Mouse (Mus musculus) urinary bladder, postnatal 14 days (tissue): Measurements from ENCODE around the gene Map3k14.

Experiments used
- DNase-seq: peaks from one replicate; pipeline ENCODE4 v3.0.0; 2021; ENCODE audit warnings: low spot score

The Map3k14 gene

DNA sequence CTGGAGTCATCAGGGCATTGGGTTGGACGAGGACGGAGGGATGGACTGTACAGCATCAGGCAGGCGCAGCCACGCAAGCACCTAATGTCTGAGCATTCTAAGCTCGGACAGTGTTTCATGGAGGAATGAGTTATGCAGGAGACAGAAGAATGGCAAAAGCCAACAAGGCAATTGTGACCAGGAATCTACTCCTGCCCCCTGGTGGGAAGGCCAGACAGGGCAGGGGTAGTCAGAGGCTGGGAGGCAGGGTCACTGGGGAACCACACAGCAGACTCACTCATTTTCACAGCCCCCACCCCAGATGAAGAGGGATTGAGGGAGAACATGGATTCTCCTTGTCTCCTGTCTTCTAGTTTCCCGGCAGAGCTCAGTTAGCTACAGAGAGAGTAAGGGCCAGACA lies 4.7 kb upstream of the Map3k14 start:
- DNase-seq = no peak

DNA sequence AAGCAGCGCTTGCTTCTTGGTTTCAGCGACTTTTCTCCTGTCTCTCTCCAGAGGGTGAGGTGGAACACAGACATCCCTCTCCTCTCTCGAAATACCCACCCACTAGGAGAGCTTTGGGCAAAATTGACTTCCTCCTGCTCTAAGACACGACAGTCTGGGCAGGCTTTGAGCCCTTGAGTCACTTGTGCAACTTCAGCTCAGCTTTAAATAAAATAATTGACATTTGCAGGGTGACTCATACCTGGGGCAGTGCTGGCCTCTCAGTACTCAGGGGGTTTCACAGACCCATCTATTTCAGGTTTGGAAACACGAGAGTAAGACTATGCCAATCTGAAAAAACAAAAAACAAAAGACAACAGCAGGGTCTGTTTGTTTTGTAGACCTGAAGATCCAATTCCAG lies 2.2 kb upstream of the Map3k14 start:
- no peak for DNase-seq

DNA sequence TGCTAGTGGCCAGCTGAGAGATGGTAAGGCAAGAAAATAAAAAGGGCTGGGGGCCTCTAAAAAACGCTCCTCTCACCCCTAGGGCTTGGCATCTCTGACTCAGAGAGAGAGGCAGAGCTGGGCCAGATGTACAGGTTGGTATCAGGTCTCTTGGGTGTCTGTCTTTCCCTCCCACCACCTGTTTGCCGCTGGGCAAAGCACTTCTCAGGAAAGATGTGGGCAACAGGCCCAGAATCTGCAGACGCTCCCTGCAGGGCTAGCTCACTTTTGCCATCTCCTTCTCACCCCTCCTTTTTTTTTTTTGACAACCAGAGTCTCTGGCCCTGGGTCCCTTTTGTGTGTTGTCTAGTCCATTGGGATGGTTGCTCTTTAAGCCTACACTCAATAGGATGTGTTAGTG lies 1.6 kb upstream of the Map3k14 start:
- DNase-seq = no peak

DNA sequence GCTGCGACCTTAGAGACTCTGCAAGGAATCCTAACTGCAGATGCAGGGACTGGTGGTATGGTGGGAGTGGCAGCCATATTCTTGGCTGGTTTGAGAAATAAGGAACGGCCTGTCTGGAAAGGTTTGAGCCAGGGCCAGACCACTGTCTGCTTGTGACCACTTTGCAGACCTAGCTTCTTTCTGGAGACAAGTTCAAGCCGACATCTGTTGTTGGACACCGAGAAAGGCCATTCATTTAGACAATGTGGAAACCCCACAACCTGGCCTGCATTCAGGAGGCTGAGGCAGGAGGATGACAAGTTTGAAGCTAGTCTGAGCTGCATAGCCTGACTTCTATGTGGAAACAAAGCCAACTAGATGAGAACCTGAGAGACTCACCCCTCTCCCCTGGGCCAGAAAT lies 1.1 kb upstream of the Map3k14 start:
- no peak for DNase-seq

DNA sequence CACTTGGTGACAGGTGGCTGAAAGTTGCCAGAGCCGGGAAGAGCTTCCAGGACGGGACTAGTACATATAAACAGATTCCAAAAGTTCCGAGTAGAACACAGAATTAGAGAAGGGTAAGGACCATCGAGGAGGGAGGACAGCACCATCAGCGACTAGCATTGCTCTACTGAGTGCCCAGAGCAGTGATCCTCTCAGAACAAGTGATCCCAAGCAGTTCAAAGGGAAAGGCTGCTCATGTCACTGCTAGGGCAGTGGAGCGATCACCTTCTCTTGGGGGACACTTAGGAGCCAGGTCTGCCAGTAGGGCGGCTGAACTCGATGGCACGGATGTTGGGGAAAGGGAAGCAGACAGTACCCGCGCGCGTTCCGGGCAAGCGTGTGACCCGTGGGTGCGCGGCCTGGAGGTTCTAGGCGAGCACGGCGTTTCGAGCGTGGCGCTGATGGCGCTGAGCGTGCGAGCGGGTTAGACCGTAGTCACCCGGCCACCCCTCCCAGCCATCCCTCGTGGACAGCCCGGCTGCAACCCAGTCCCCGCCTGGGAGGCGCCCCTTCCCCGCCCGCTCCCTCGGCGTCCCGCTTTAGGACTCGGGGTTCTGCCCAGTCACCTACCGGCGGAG lies 435 bp downstream of the Map3k14 start:
- no peak for DNase-seq

DNA sequence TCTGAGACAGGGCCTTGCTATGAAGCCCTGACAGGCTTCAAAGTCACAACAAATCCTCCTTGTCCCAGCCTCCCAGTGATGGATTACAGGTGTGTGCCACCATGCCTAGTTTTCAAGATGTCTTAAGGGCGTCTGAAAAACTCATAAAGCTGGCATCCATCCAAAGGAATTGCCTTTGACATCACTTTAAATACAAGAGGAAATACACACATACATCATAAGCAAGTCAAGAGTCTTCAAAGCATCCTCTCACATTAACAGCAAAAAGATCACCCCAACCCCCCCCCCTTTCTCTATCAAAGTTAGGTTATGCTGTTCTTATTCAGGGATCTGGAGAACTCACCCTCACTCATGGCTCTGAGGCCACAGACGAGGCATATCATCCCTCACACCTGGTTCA lies 1.4 kb downstream of the Map3k14 start:
- DNase-seq = no peak

DNA sequence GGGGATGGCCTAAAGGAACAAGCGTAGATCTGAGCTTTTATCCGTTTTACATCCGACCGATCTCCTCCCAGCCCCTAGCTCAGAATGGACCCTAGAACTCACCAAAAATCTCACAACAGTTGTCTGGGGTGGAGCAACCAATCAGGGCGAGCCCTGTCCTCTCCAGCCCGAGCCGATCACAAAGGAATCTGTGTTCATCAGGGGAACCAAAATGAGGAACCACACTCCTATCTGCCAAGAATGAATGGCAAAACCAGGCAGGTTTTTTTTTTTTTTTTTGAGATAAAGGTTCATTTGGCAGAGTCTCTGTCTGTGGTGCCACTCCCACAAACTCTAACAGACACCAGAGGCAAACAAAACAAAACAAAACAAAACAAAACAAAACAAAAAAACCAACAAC lies 2.1 kb downstream of the Map3k14 start:
- no peak for DNase-seq

DNA sequence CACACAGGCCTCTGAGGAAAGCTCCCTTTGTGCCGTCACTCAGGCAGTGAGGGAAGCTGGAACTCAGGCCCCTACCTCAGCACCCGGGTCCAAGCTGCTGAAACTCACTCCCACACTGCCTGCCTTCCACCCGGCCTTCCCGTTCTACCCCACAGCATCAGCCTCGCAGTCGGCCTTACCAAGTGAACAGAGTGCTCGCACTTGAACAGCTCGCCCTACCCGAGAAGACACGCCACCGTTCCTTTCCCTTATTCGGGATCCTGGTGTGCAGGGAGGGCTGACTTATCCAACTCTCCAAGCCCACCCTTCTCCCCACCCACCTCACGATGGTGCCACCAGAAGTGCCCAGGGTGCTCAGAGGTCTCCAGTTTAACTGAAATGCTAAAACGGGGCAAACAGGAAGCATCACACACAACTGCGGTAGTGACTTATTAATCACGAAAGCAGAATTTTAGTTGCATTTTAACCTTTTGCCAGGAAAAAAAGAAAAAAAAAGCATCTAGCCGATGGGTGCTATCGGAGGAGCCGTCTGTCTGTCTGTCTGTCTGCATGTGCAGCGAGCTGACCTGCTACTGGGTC lies 2.8 kb downstream of the Map3k14 start:
- DNase-seq = no peak

DNA sequence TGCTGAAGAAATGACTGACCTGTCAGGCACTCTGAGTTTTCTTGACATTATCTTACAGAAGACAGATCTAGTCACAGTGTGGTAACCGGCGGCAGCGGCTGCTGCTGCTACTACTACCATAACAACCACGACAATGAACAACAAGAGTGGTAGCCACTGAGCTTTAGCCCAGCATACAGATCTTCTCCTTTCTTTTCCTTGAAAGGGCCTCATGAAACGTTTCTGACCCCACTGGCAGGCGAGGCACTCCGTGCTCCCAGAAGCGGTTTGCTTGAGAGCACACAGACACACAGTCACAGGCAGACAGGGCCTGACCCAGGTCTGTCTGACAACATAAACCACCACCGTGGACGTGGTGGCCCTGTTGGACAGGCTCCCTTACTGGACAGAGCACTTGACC lies 3.7 kb downstream of the Map3k14 start:
- no peak for DNase-seq

DNA sequence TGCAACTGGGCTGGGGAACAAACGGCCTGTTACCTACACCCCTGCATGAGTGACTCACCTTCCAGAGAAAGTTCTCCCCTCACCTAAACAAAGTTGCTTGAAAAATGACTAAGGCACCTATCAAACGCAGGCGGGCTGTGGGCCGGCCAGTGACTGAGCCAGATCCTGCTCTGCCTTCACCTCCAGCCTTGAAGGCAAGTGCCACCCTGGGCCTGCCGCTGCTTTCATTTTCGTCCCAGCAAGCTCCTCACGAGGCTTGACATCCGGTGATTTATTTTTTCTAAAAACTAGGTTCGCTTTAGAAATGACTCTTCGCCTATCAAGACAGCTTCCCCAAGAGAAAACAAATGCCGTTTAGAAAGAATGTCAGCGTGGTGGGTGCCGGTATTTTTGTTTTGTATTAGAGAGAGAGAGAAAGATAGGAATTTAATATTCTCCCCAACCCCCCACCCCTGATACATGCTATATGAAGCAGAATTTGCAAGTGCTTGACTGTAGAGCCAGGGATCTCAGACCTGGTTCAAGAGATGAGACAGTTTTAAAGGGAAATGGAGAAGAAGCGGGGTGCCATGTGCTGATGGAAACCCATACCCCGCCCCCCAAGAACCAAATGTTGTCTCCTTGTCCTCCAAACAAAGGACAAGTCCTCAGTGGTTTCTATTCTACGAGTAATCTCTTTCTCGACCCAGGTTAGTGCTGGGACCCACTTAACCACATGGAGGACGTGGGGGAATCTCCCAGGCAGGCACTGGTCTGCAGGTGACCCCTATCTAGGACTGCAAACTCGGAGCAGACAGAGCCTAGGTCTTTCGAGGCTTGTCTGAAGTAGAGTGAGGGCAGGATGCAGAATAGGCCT lies 4.6 kb downstream of the Map3k14 start:
- peak; percentile 64 for DNase-seq

DNA sequence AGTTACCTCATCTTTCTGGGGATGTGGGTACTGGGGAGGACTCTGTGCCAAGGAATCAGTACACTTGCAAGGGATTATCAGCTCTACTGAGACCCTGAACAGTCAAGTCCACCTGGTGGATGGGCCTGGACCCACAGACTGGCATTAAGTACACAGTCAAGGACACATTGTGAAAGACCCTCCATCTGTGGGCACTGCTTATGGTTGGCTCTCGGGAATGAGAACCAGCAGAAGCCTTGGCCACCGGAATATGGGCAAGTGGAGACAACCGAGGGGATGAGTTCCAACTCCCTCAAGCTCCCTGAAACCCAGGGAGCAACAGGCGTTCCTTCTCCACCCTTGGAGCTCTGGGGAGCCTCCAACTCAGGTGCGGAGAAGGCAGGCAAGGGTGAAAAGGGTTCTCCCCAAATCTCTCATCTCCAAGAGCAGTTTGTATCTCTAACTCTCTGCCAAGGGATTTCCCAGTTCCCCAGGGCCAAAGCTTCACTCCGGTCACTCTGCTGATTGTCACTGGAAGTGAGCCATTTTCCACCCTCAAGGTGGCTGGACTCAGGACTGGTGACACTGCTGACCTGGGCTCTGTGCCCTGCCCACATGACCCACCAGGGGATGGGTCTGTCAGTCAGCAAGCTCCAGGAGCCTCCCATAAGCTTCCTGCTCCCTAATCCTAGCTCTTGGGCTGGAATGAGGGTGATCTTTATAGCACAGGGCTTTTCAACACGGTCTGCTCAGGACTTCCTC lies 5.4 kb downstream of the Map3k14 start:
- no peak for DNase-seq

DNA sequence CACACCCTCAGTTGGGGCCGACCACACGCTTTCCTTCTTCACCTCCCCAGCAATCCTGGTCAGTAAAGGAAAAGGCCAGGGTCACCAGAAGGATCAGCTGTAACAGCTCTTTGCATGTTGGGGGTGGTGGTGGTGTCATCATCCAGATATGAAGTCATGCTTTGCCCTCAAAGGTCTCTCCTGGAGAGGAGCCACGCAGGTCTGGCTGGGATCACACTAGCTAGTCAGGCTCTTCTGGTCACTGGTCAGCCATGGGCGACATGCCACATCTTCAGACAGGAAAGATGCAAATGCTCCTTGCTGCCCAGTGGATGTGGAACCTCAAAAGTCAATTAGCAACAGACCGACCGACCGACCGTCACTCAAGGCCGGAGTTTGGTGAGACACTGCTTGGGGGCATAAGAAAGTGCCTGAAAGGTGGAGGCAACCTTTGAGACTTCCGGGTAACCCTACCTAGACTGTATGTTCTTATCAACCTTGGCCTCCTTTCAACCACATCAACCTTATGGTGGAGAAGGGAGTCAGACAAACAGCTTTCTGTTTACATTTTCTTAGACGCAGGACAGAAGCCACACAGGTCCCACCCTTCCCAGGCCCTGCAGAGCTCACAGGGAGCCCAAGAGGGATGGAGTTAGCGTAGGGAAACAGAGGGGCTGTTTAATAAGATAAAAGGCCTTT lies 6.6 kb downstream of the Map3k14 start:
- DNase-seq = no peak

DNA sequence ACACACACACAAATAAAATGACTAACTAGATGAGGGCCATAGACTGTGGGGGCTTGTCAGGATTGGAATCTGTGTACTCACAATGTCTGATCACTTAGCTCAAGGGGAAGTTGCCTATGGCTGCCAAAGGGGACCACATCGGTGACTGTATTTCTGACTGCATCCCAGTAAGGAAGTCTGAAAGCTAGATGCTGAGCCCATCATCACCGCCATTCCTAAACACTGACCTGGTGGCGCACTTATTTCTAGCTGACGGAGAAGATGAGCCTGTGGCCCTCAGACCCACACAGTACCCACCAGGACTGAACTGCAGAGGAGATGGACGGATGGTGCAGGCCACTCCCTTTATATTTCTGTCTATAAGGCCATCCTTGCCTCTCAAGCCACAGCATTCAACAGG lies 7.2 kb downstream of the Map3k14 start:
- DNase-seq = no peak

DNA sequence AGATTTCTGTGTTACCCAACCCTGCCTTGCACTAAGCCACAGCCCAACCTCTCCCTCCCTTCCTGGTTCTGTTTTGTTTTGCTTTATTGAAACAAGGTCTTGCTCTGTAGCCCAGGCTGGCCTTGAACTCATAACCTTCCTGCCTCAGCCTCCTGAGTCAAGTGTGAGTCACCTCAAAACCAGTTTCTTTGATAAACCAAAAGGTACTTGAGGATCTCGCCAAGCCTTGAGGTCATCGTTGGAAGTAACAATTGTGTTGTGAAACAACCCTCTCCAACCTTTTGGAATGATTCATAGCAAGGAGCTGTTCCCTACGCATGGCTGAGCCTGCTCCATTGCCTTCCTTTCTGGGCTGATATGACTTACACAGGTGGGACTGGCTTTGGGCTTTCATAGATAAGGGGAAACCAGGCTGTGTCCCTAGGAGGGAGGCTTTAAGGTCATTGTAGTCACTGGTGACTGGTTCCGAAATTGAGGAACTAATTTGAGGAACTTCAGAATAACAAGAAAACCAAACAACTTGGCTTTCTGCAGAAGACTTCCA lies 9.3 kb downstream of the Map3k14 start:
- DNase-seq = no peak

DNA sequence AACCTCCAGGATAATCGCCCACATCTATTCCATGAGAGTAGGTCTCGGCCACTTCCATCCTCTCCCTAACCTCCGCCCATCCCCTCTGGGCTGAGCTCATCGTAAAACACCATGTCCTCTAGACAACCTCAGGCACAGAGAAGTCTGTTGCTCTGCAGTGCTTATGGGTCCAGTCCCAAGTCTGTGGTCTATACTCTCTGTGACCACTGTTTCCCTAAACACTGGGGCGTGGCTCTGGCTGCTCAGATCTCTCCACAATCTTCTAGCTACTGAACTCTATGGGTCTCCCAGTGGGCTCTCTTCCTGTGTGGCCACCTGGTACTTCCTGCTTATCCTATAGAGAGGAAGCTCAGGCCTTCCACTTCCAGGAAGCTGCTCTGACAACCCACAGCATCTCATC lies 13.7 kb downstream of the Map3k14 start:
- no peak for DNase-seq

DNA sequence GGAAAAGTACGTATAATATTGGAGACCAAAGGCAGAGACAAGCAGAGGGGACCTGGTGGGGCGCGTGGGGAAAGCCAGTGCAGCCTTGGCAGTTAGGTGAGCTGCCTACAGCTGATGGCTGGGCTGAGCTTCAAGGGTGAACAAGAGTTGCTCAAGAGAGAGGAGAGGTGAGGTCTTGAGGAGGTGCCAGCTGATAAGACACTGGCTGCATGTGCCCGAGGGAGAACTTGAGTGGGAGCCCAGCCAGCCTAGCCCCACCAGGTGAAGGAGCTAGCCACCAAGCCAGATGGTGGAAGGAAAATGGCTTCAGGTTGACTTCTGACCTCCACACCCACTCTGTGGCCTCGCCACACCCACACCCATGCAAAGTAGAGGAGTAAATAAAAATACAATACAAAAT lies 14.9 kb downstream of the Map3k14 start:
- DNase-seq = no peak

DNA sequence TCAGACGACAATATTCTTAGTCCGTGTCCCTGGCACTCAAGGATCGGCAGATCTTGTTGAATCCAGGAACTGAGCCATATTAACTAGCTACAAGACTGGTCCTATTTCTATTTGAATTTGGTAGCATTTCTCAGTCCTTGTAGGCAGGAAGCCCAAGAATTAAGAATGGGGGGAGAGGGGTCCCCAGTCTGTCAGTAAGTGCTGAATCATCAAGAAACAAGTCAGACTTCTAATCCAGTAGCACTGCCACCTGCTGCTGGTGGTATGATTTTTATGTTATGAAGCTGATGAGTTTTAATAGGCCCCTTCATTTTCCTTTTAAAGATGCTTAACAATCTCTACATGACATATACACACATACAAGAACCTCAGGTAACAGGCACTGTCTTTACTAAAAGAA lies 16.9 kb downstream of the Map3k14 start:
- no peak for DNase-seq

DNA sequence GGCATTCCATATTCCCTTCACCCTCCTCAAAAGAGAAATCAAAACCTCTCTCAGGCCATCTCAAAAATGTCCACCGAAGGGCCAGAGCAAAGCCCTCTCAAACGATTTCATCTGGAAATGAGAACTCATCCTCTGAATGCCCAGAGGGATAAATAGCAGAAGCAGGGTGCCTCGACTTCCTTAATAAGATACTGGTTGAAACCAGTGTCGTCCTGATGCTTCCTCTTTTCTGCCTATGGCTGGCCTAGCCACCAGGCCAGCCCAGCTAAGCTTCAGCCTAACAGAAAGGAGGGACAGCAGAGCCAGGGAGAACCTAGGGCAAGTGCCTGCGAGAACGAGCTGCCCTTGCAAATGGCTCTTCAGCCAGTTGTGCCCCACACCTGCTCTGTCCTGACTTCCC lies 17.8 kb downstream of the Map3k14 start:
- no peak for DNase-seq

DNA sequence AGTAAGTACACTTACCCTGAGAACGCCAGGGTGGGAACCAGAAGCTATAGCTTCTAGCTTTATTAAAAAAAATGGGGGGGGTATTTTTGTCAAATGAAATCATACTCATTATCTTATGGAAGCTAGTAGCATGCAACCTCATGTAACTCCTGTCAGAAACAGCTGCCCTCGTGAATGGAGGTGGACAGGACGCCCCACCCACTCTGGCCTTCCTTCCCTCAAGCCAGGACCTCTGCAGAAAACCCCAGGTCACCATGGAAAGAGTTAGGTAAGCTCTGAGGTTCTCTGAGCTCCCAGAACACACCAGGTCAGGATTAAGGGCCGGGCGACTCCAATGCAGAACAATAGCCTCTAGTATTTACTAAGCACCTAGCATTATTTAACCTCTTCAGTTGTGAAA lies 18.4 kb downstream of the Map3k14 start:
- no peak for DNase-seq

DNA sequence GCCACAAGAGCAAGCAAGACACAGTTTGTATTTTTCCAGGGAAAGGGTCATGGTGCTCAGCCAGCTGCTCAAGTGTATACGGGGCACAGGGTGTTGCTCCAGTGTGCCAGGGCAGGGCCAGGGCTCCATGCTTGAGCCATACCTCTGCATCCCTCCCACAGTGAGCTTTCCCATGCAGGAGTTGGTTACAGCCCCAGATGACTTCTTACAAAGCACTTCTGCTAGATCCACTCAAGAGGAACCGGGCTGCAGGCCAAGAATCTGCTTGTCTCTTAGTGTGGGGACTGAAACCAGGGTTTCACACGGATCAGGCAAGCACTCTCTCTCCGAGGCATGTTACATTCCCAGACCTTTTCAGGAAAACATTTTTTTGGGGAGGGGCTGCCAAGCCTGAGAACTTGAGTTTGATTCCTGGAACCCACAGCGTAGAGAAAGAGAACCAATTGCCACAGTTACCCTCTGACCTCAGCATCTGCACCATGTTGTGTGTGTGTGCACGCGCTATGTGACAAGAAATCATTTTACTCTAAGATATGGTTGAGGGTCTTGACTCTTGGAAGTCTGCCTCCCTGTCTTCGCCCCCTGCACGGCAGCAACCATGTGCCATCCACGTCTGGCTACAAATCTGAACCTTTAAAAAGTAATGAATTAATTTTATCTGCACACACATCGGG lies 19.6 kb downstream of the Map3k14 start:
- DNase-seq = peak; percentile 80

DNA sequence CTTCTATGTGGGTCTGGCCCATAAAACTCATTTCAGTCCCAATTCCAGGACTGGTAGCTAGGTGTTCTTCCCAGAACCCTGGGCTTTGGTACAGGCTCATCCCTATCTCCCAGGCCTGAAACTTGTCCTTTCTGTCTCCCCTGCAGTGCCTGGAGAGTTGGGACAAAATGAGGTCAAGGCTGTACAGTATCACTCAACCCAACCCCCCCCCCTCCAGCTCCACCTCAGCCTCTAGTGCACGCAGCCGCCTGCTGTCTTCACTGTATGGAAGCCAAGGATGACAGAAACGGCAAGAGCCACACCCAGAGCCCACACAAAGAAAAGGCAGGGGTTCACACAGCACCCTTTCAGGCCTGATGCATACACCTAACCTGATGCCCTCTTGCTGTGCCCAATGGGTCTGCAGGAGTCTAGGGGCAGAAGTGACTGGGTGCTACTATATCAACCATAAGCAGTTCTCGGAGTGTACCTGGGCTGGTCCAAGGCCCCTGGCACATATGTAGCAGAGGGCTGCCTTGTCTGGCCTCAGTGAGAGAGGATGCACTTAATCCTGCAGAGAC lies 20.5 kb downstream of the Map3k14 start:
- DNase-seq = no peak
